Mouse (Mus musculus) MEL (cell line): ENCODE measurements around the gene Cep170b. TPM values are rescaled to one million over a fixed set of nuclear protein-coding genes. Genes with fewer than 3 reads are reported as not detected.

Experiments used
- DNase-seq: peaks from one replicate; pipeline ENCODE4 v3.0.0; 2011; ENCODE audit warnings: low read depth, low spot score
- H3K27ac ChIP-seq: 2 replicates; pipeline ENCODE4 v1.5.1; 2012; ENCODE audit warnings: low read depth, mild to moderate bottlenecking, control low read depth, low read length, moderate library complexity; ENCODE audit not compliant: control insufficient read depth
- H3K27me3 ChIP-seq, 2 experiments: fragments of 150-350 bp in 1 of 2; sonication (generic) in 1 of 2; 2 replicates each; pipeline ENCODE4 v1.6.1; 2012; ENCODE audit warnings: low read length in 2 of 2, mild to moderate bottlenecking in 2 of 2, improper control_type of control experiment in 1 of 2, moderate library complexity in 1 of 2; ENCODE audit not compliant: insufficient read depth in 2 of 2, control insufficient read depth in 1 of 2
- H3K36me3 ChIP-seq, 2 experiments: 2 replicates each; pipeline ENCODE4 v1.6.1; 2012 to 2014; ENCODE audit warnings: low read length in 2 of 2, improper control_type of control experiment in 1 of 2, inconsistent platforms in 1 of 2, mild to moderate bottlenecking in 1 of 2; ENCODE audit not compliant: insufficient read depth in 2 of 2, control insufficient read depth in 1 of 2
- H3K4me1 ChIP-seq, 2 experiments: fragments of 150-350 bp in 1 of 2; sonication (generic) in 1 of 2; 2 replicates each; pipeline ENCODE4 v1.6.1; 2012; ENCODE audit warnings: low read length in 2 of 2, improper control_type of control experiment in 1 of 2, mild to moderate bottlenecking in 1 of 2; ENCODE audit not compliant: insufficient read depth in 2 of 2, control insufficient read depth in 1 of 2
- H3K4me3 ChIP-seq, 2 experiments: fragments of 150-350 bp in 1 of 2; sonication (generic) in 1 of 2; 2 replicates each; pipeline ENCODE4 v1.5.1; 2012; ENCODE audit warnings: low read depth in 2 of 2, low read length in 2 of 2, mild to moderate bottlenecking in 2 of 2, moderate library complexity in 2 of 2, control low read depth in 1 of 2, improper control_type of control experiment in 1 of 2; ENCODE audit not compliant: control insufficient read depth in 1 of 2, insufficient read depth in 1 of 2
- H3K79me2 ChIP-seq: 2 replicates; pipeline ENCODE4 v1.6.1; 2012; ENCODE audit warnings: mild to moderate bottlenecking, low read length, moderate library complexity; ENCODE audit not compliant: control insufficient read depth, poor library complexity, insufficient read depth
- H3K9ac ChIP-seq: 2 replicates; pipeline ENCODE4 v1.6.1; 2012; ENCODE audit warnings: low read depth, mild to moderate bottlenecking, control low read depth, low read length, moderate library complexity; ENCODE audit not compliant: control insufficient read depth, poor library complexity, severe bottlenecking
- H3K9me3 ChIP-seq: fragments of 150-350 bp; sonication (generic); replicated peaks from 2 replicates; pipeline ENCODE4 v1.6.1; 2012; ENCODE audit warnings: mild to moderate bottlenecking, low read length, improper control_type of control experiment, moderate library complexity; ENCODE audit not compliant: insufficient read depth
- BHLHE40 ChIP-seq: IDR thresholded peaks from 2 replicates; pipeline ENCODE4 v1.6.1; 2012; ENCODE audit warnings: low read depth, mild to moderate bottlenecking, inconsistent platforms, low read length, improper control_type of control experiment, borderline replicate concordance
- CHD1 ChIP-seq: IDR thresholded peaks from 2 replicates; pipeline ENCODE4 v1.6.1; 2012; ENCODE audit warnings: low read depth, mild to moderate bottlenecking, inconsistent platforms, low read length, improper control_type of control experiment
- CTCF ChIP-seq, 3 experiments: IDR thresholded peaks in 2 of 3; conservative IDR thresholded peaks in 1 of 3; 2 replicates each; pipeline ENCODE4 v1.5.1; 2011 to 2012; ENCODE audit warnings: low read length in 3 of 3, low read depth in 2 of 3, mild to moderate bottlenecking in 2 of 3, improper control_type of control experiment in 1 of 3, inconsistent platforms in 1 of 3, mixed read lengths in 1 of 3, moderate library complexity in 1 of 3; ENCODE audit not compliant: control insufficient read depth in 1 of 3, insufficient read depth in 1 of 3, poor library complexity in 1 of 3, severe bottlenecking in 1 of 3
- E2F4 ChIP-seq: IDR thresholded peaks from 2 replicates; pipeline ENCODE4 v1.6.1; 2011; ENCODE audit warnings: low read depth, low read length, improper control_type of control experiment, borderline replicate concordance
- EP300 ChIP-seq, 2 experiments: IDR thresholded peaks; 2 replicates each; pipeline ENCODE4 v1.6.1; 2011; ENCODE audit warnings: improper control_type of control experiment in 2 of 2, low read length in 2 of 2, low read depth in 1 of 2, mild to moderate bottlenecking in 1 of 2
- ETS1 ChIP-seq: IDR thresholded peaks from 2 replicates; pipeline ENCODE4 v1.6.1; 2012; ENCODE audit warnings: low read depth, mild to moderate bottlenecking, inconsistent platforms, low read length, improper control_type of control experiment, moderate library complexity
- GABPA ChIP-seq: IDR thresholded peaks from 2 replicates; pipeline ENCODE4 v1.6.1; 2012; ENCODE audit warnings: low read depth, mild to moderate bottlenecking, inconsistent platforms, low read length, improper control_type of control experiment, moderate library complexity
- GATA1 ChIP-seq: IDR thresholded peaks from 2 replicates; pipeline ENCODE4 v1.6.1; 2011; ENCODE audit warnings: low read depth, low read length, improper control_type of control experiment
- HCFC1 ChIP-seq: IDR thresholded peaks from 2 replicates; pipeline ENCODE4 v1.6.1; 2012; ENCODE audit warnings: low read depth, mild to moderate bottlenecking, inconsistent platforms, low read length, improper control_type of control experiment, moderate library complexity
- JUND ChIP-seq: IDR thresholded peaks from 2 replicates; pipeline ENCODE4 v1.6.1; 2011; ENCODE audit warnings: low read depth, mild to moderate bottlenecking, improper control_type of control experiment, low read length
- KAT2A ChIP-seq: conservative IDR thresholded peaks from 2 replicates; pipeline ENCODE4 v1.6.1; 2012; ENCODE audit warnings: low read depth, low read length, improper control_type of control experiment, inconsistent platforms
- MAX ChIP-seq: IDR thresholded peaks from 2 replicates; pipeline ENCODE4 v1.6.1; 2011; ENCODE audit warnings: low read length, improper control_type of control experiment
- MAZ ChIP-seq: IDR thresholded peaks from 2 replicates; pipeline ENCODE4 v1.6.1; 2012; ENCODE audit warnings: low read depth, mild to moderate bottlenecking, inconsistent platforms, low read length, improper control_type of control experiment
- MEF2A ChIP-seq: IDR thresholded peaks from 2 replicates; pipeline ENCODE4 v1.6.1; 2014; ENCODE audit warnings: low read depth, mild to moderate bottlenecking, inconsistent platforms, low read length, improper control_type of control experiment; ENCODE audit not compliant: poor library complexity, insufficient replicate concordance, severe bottlenecking; ENCODE audit errors: extremely low read depth
- MXI1 ChIP-seq: IDR thresholded peaks from 2 replicates; pipeline ENCODE4 v1.6.1; 2011; ENCODE audit warnings: mild to moderate bottlenecking, low read depth, low read length, improper control_type of control experiment
- MYB ChIP-seq: IDR thresholded peaks from 2 replicates; pipeline ENCODE4 v1.6.1; 2011; ENCODE audit warnings: mild to moderate bottlenecking, low read depth, low read length, improper control_type of control experiment
- MYC ChIP-seq: IDR thresholded peaks from 2 replicates; pipeline ENCODE4 v1.6.1; 2011; ENCODE audit warnings: low read depth, mild to moderate bottlenecking, low read length, improper control_type of control experiment, moderate library complexity
- NELFE ChIP-seq: IDR thresholded peaks from 2 replicates; pipeline ENCODE4 v1.6.1; 2011; ENCODE audit warnings: low read depth, low read length, improper control_type of control experiment
- NRF1 ChIP-seq: IDR thresholded peaks from 2 replicates; pipeline ENCODE4 v1.6.1; 2014; ENCODE audit warnings: low read depth, mild to moderate bottlenecking, inconsistent platforms, low read length, improper control_type of control experiment, moderate library complexity; ENCODE audit not compliant: poor library complexity, insufficient read depth, severe bottlenecking
- POLR2AphosphoS2 ChIP-seq: IDR thresholded peaks from 2 replicates; pipeline ENCODE4 v1.6.1; 2011; ENCODE audit warnings: low read length, improper control_type of control experiment
- RAD21 ChIP-seq: IDR thresholded peaks from 2 replicates; pipeline ENCODE4 v1.6.1; 2011; ENCODE audit warnings: mild to moderate bottlenecking, low read depth, low read length, improper control_type of control experiment
- SIN3A ChIP-seq: IDR thresholded peaks from 2 replicates; pipeline ENCODE4 v1.6.1; 2012; ENCODE audit warnings: low read length, improper control_type of control experiment, inconsistent platforms
- SMC3 ChIP-seq: IDR thresholded peaks from 2 replicates; pipeline ENCODE4 v1.6.1; 2011; ENCODE audit warnings: low read depth, low read length, improper control_type of control experiment
- USF1 ChIP-seq: IDR thresholded peaks from 2 replicates; pipeline ENCODE4 v1.6.1; 2014; ENCODE audit warnings: low read depth, mild to moderate bottlenecking, inconsistent platforms, low read length, improper control_type of control experiment, moderate library complexity
- ZC3H11A ChIP-seq: IDR thresholded peaks from 2 replicates; pipeline ENCODE4 v1.6.1; 2012; ENCODE audit warnings: low read depth, mild to moderate bottlenecking, inconsistent platforms, low read length, improper control_type of control experiment
- ZKSCAN1 ChIP-seq: IDR thresholded peaks from 2 replicates; pipeline ENCODE4 v1.6.1; 2012; ENCODE audit warnings: low read depth, mild to moderate bottlenecking, inconsistent platforms, low read length, improper control_type of control experiment, moderate library complexity
- polyA plus RNA-seq, 2 experiments: library from polyadenylated mRNA; stranded (reverse) in 1 of 2; unstranded in 1 of 2; fragments of >175 nt in 1 of 2; fragments of >200 nt in 1 of 2; gene quantifications; 2 replicates each; pipeline versions ENCODE4 v1.2.1 to v1.2.4; 2012; ENCODE audit warnings: low replicate concordance in 2 of 2, low read depth in 1 of 2; ENCODE audit not compliant: insufficient read length in 2 of 2, insufficient read depth in 1 of 2, missing spikeins in 1 of 2
- total RNA-seq: library from RNA; depleted of rRNA; stranded (reverse); fragments of 300-350 nt; gene quantifications from 2 replicates; pipeline ENCODE4 v1.2.3, GENCODE M21; 2012

Cep170b gene
- total and polyA plus RNA-seq, 3 experiments, result 49.7 to 64.0 TPM; not detected in 1

DNA sequence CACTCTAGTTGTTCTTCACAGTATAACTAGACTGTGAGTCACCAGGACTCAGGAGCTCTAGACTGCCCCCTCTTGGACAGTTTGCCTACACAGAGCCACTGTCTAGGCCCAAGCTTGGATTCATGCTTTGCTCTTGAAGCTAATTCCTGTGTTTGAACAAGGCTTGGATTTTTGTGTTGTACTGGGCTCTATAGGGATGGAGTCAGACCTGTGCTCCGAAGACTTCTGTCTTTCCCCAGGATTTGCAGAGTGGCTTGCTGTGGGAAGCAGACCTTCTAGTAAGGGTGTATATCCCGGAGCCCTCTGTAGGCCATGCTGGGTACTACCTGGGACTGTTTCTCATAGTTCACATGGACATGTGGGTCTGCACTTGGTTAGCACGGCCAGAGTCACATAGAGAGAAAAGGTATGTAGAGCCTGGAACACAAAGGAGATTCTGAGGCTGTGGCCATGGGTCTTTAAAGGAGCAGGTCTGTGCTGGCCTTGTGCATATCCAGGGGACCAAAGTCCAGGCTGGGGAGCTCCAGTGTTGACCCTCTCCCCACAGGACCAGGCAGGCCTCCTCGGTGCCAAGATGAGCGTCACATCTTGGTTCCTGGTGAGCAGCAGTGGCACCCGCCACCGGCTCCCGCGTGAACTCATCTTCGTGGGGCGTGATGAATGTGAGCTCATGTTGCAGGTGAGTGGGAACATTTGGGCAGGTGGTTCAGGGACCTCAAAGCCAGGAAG lies 4.0 kb downstream of the Cep170b start:
- TF ChIP-seq GABPA (no peak), GATA1 (no peak), BHLHE40 (no peak), NRF1 (no peak), MAZ (no peak), USF1 (0 out of 2 replicates have a peak, but pooled peaks have one; percentile 21), RAD21 (peak; percentile 17), CTCF (IDR thresholded peaks at IDR 0.05 in 2 of 3, conservative IDR thresholded peaks at IDR 0.05 in 1 of 3; ENCODE audit: control insufficient read depth in 1 of 3, insufficient read depth in 1 of 3, low read depth in 2 of 3, low read length in 3 of 3, poor library complexity in 1 of 3, severe bottlenecking in 1 of 3) (peak; percentile 87 to 100 (median 91)), ZC3H11A (no peak), SMC3 (peak; percentile 52), MYC (peak; percentile 65; the same call in 1 of the 2 replicates), HCFC1 (peak; percentile 17; the same call in 1 of the 2 replicates), MAX (peak; percentile 77)
- Histone ChIP-seq H3K9me3 (no peaks in the 10 kb centered on the region), H3K4me3 (no peak overlapping the region), H3K27ac (no peak overlapping the region), H3K36me3 (0 out of 4 replicates have a peak, but pooled peaks cover 0 to 2% of the 10 kb centered on the region in 2 experiments), H3K79me2 (no peaks in the 10 kb centered on the region; the same call in 1 of the 2 replicates), H3K4me1 (peaks cover 0 to 14% of the 10 kb centered on the region in 2 experiments; a peak in 3 of 4 replicates), H3K27me3 (peaks cover 0 to 2% of the 10 kb centered on the region in 2 experiments; a peak in 1 of 4 replicates), H3K9ac (no peak overlapping the region)
- peak; percentile 96 for DNase-seq

GRCm38 (mm10) chr12:112727801-112728200 lies 7.5 kb downstream of the Cep170b start:
- H3K27me3 ChIP-seq, result no peaks in the 10 kb centered on the region
- no peak overlapping the region for H3K4me3 ChIP-seq
- no peaks in the 10 kb centered on the region for H3K79me2 ChIP-seq
- 0 out of 4 replicates have a peak, but pooled peaks cover 0 to 2% of the 10 kb centered on the region in 2 experiments for H3K36me3 ChIP-seq
- no peaks in the 10 kb centered on the region for H3K9me3 ChIP-seq
- no peak overlapping the region for H3K9ac ChIP-seq
- TF ChIP-seq MEF2A (no peak), EP300 (IDR thresholded peaks at IDR 0.05; ENCODE audit: low read depth in 1 of 2, low read length in 2 of 2) (no peak), SIN3A (no peak), KAT2A (no peak), MAZ (no peak), NRF1 (no peak), RAD21 (no peak), ZKSCAN1 (no peak), MYB (no peak), E2F4 (no peak), CHD1 (no peak), MXI1 (no peak), NELFE (no peak), ZC3H11A (no peak), JUND (no peak), MAX (no peak), ETS1 (no peak), POLR2AphosphoS2 (no peak), CTCF (IDR thresholded peaks at IDR 0.05 in 2 of 3, conservative IDR thresholded peaks at IDR 0.05 in 1 of 3; ENCODE audit: control insufficient read depth in 1 of 3, insufficient read depth in 1 of 3, low read depth in 2 of 3, low read length in 3 of 3, poor library complexity in 1 of 3, severe bottlenecking in 1 of 3) (no peak), SMC3 (no peak)
- H3K4me1 ChIP-seq, result peaks cover 0 to 9% of the 10 kb centered on the region in 2 experiments; a peak in 3 of 4 replicates
- no peak for DNase-seq
- no peak overlapping the region for H3K27ac ChIP-seq
